Mouse (Mus musculus): ENCODE results near the gene Smchd1. TPM values are rescaled to one million over a fixed set of nuclear protein-coding genes. Genes with fewer than 3 reads are reported as not detected.
"Not testable (repeated sequence)": the region's sequence is repeated elsewhere in the genome, so short reads cannot be mapped to it uniquely, and the experiment has no call there.

Gene Smchd1
- polyA plus RNA-seq, 1 experiment from 2014 or later = 58.6 TPM

- no peaks in the 10 kb centered on the region for H3K9me3 ChIP-seq (ENCODE audit: control insufficient read depth, low read length)
- WGBS = 92% methylated on average over 3 of the region's 3 CpGs
- peaks cover 21% of the 10 kb centered on the region for H3K36me3 ChIP-seq (ENCODE audit: control insufficient read depth, insufficient read depth, low read length)
- H3K4me1 ChIP-seq (replicated peaks; ENCODE audit: control insufficient read depth, insufficient read depth, low read length) = no peaks in the 10 kb centered on the region
- no peak overlapping the region for H3K4me3 ChIP-seq (ENCODE audit: low read length)
- H3K9ac ChIP-seq (ENCODE audit: low read length) = no peak overlapping the region
- no peak overlapping the region for H3K4me2 ChIP-seq (ENCODE audit: low read depth, low read length)
- H3K27ac ChIP-seq (ENCODE audit: low read length) = no peak overlapping the region
- H3K27me3 ChIP-seq (ENCODE audit: control insufficient read depth, insufficient read depth, low read depth, low read length) = no peaks in the 10 kb centered on the region
- no peak for ATAC-seq (ENCODE audit: low read depth)
Measured at GRCm38 (mm10) chr17:71460312-71460711, 14.8 kb downstream of the Smchd1 start.

GRCm38 (mm10) chr17:71459818-71460217 is 15.3 kb downstream of the Smchd1 start, which contains the start of gene Gm4707:
Gene Gm4707, minus strand, starts transcription at chr17:71459918.
- Histone ChIP-seq H3K9ac (ENCODE audit: low read length) (no peak within 1 kb of the TSS), H3K36me3 (ENCODE audit: control insufficient read depth, insufficient read depth, low read length) (peaks cover 21% of the 10 kb centered on the region), H3K4me2 (ENCODE audit: low read depth, low read length) (no peak within 1 kb of the TSS), H3K27me3 (ENCODE audit: control insufficient read depth, insufficient read depth, low read depth, low read length) (no peaks in the 10 kb centered on the region), H3K27ac (ENCODE audit: low read length) (no peak within 1 kb of the TSS), H3K4me1 (replicated peaks; ENCODE audit: control insufficient read depth, insufficient read depth, low read length) (no peaks in the 10 kb centered on the region), H3K9me3 (ENCODE audit: control insufficient read depth, low read length) (no peaks in the 10 kb centered on the region), H3K4me3 (ENCODE audit: low read length) (no peak within 1 kb of the TSS)
- no peak for ATAC-seq (ENCODE audit: low read depth)
- WGBS = 92% methylated on average over 2 of the region's 2 CpGs

GRCm38 (mm10) chr17:71457361-71457760 is 17.8 kb downstream of the Smchd1 start:
- H3K27me3 ChIP-seq (ENCODE audit: control insufficient read depth, insufficient read depth, low read depth, low read length); H3K4me3 ChIP-seq (ENCODE audit: low read length); ATAC-seq (ENCODE audit: low read depth); H3K4me2 ChIP-seq (ENCODE audit: low read depth, low read length); H3K9me3 ChIP-seq (ENCODE audit: control insufficient read depth, low read length); H3K27ac ChIP-seq (ENCODE audit: low read length); H3K9ac ChIP-seq (ENCODE audit: low read length); H3K4me1 ChIP-seq (replicated peaks; ENCODE audit: control insufficient read depth, insufficient read depth, low read length): not testable (repeated sequence)
- peaks cover 14% of the 10 kb centered on the region for H3K36me3 ChIP-seq (ENCODE audit: control insufficient read depth, insufficient read depth, low read length)
- 93% methylated on average over 6 of the region's 6 CpGs for WGBS

- WGBS = 87% methylated on average over 6 of the region's 6 CpGs
Measured at GRCm38 (mm10) chr17:71445191-71445590, 30.0 kb downstream of the Smchd1 start.

GRCm38 (mm10) chr17:71444718-71445117 is 30.4 kb downstream of the Smchd1 start:
- H3K4me2 ChIP-seq (ENCODE audit: low read depth, low read length) = no peak overlapping the region
- no peaks in the 10 kb centered on the region for H3K27me3 ChIP-seq (ENCODE audit: control insufficient read depth, insufficient read depth, low read depth, low read length)
- H3K4me3 ChIP-seq (ENCODE audit: low read length) = no peak overlapping the region
- H3K27ac ChIP-seq (ENCODE audit: low read length) = no peak overlapping the region
- H3K36me3 ChIP-seq (ENCODE audit: control insufficient read depth, insufficient read depth, low read length) = peaks cover 21% of the 10 kb centered on the region
- WGBS = 78% methylated on average over 2 of the region's 2 CpGs
- H3K9me3 ChIP-seq (ENCODE audit: control insufficient read depth, low read length) = no peaks in the 10 kb centered on the region
- no peaks in the 10 kb centered on the region for H3K4me1 ChIP-seq (replicated peaks; ENCODE audit: control insufficient read depth, insufficient read depth, low read length)
- ATAC-seq (ENCODE audit: low read depth) = no peak
- no peak overlapping the region for H3K9ac ChIP-seq (ENCODE audit: low read length)

More at GRCm38 (mm10) chr17:71445191-71445590, 30.0 kb downstream of the Smchd1 start:
- H3K4me2 ChIP-seq (ENCODE audit: low read depth, low read length) = no peak overlapping the region
- no peak overlapping the region for H3K9ac ChIP-seq (ENCODE audit: low read length)
- no peak overlapping the region for H3K4me3 ChIP-seq (ENCODE audit: low read length)
- no peaks in the 10 kb centered on the region for H3K27me3 ChIP-seq (ENCODE audit: control insufficient read depth, insufficient read depth, low read depth, low read length)
- H3K27ac ChIP-seq (ENCODE audit: low read length) = no peak overlapping the region
- H3K4me1 ChIP-seq (replicated peaks; ENCODE audit: control insufficient read depth, insufficient read depth, low read length) = no peaks in the 10 kb centered on the region
- peaks cover 21% of the 10 kb centered on the region for H3K36me3 ChIP-seq (ENCODE audit: control insufficient read depth, insufficient read depth, low read length)
- ATAC-seq (ENCODE audit: low read depth) = no peak
- no peaks in the 10 kb centered on the region for H3K9me3 ChIP-seq (ENCODE audit: control insufficient read depth, low read length)

- 92% methylated on average over 3 of the region's 3 CpGs for WGBS
- peaks cover 21% of the 10 kb centered on the region for H3K36me3 ChIP-seq (ENCODE audit: control insufficient read depth, insufficient read depth, low read length)
- ATAC-seq (ENCODE audit: low read depth) = no peak
Measured at GRCm38 (mm10) chr17:71444126-71444525, 31.0 kb downstream of the Smchd1 start.

GRCm38 (mm10) chr17:71443273-71443672 is 31.9 kb downstream of the Smchd1 start:
- WGBS = 88% methylated on average over 6 of the region's 6 CpGs
- H3K4me2 ChIP-seq (ENCODE audit: low read depth, low read length) = no peak overlapping the region
- H3K9me3 ChIP-seq (ENCODE audit: control insufficient read depth, low read length) = no peaks in the 10 kb centered on the region
- no peak overlapping the region for H3K4me3 ChIP-seq (ENCODE audit: low read length)
- no peak overlapping the region for H3K9ac ChIP-seq (ENCODE audit: low read length)
- peaks cover 18% of the 10 kb centered on the region for H3K36me3 ChIP-seq (ENCODE audit: control insufficient read depth, insufficient read depth, low read length)
- H3K4me1 ChIP-seq (replicated peaks; ENCODE audit: control insufficient read depth, insufficient read depth, low read length) = no peaks in the 10 kb centered on the region
- no peaks in the 10 kb centered on the region for H3K27me3 ChIP-seq (ENCODE audit: control insufficient read depth, insufficient read depth, low read depth, low read length)
- ATAC-seq (ENCODE audit: low read depth) = no peak
- H3K27ac ChIP-seq (ENCODE audit: low read length) = no peak overlapping the region

More at GRCm38 (mm10) chr17:71444126-71444525, 31.0 kb downstream of the Smchd1 start:
- Histone ChIP-seq H3K9ac (ENCODE audit: low read length) (no peak overlapping the region), H3K4me2 (ENCODE audit: low read depth, low read length) (no peak overlapping the region), H3K27ac (ENCODE audit: low read length) (no peak overlapping the region), H3K9me3 (ENCODE audit: control insufficient read depth, low read length) (no peaks in the 10 kb centered on the region), H3K4me3 (ENCODE audit: low read length) (no peak overlapping the region), H3K4me1 (replicated peaks; ENCODE audit: control insufficient read depth, insufficient read depth, low read length) (no peaks in the 10 kb centered on the region), H3K27me3 (ENCODE audit: control insufficient read depth, insufficient read depth, low read depth, low read length) (no peaks in the 10 kb centered on the region)

- H3K27ac ChIP-seq (ENCODE audit: low read length); H3K4me2 ChIP-seq (ENCODE audit: low read depth, low read length); H3K4me1 ChIP-seq (replicated peaks; ENCODE audit: control insufficient read depth, insufficient read depth, low read length); ATAC-seq (ENCODE audit: low read depth); H3K27me3 ChIP-seq (ENCODE audit: control insufficient read depth, insufficient read depth, low read depth, low read length); H3K4me3 ChIP-seq (ENCODE audit: low read length); H3K9ac ChIP-seq (ENCODE audit: low read length): not testable (repeated sequence)
- 92% methylated on average over 2 of the region's 2 CpGs for WGBS
- H3K36me3 ChIP-seq (ENCODE audit: control insufficient read depth, insufficient read depth, low read length) = peaks cover 43% of the 10 kb centered on the region
- peaks cover 11% of the 10 kb centered on the region for H3K9me3 ChIP-seq (ENCODE audit: control insufficient read depth, low read length)
Measured at GRCm38 (mm10) chr17:71422502-71422901, 52.6 kb downstream of the Smchd1 start.

- H3K4me1 ChIP-seq (replicated peaks; ENCODE audit: control insufficient read depth, insufficient read depth, low read length); H3K9ac ChIP-seq (ENCODE audit: low read length); ATAC-seq (ENCODE audit: low read depth); H3K27ac ChIP-seq (ENCODE audit: low read length); H3K4me2 ChIP-seq (ENCODE audit: low read depth, low read length); H3K4me3 ChIP-seq (ENCODE audit: low read length); H3K27me3 ChIP-seq (ENCODE audit: control insufficient read depth, insufficient read depth, low read depth, low read length): not testable (repeated sequence)
- H3K9me3 ChIP-seq (ENCODE audit: control insufficient read depth, low read length) = peaks cover 11% of the 10 kb centered on the region
- 90% methylated on average over 5 of the region's 5 CpGs for WGBS
- H3K36me3 ChIP-seq (ENCODE audit: control insufficient read depth, insufficient read depth, low read length) = peaks cover 46% of the 10 kb centered on the region
Measured at GRCm38 (mm10) chr17:71419448-71419847, 55.7 kb downstream of the Smchd1 start.

- 92% methylated on average over 1 of the region's 1 CpGs for WGBS
- H3K9ac ChIP-seq (ENCODE audit: low read length) = no peak overlapping the region
- no peak overlapping the region for H3K27ac ChIP-seq (ENCODE audit: low read length)
- H3K27me3 ChIP-seq (ENCODE audit: control insufficient read depth, insufficient read depth, low read depth, low read length) = no peaks in the 10 kb centered on the region
- H3K36me3 ChIP-seq (ENCODE audit: control insufficient read depth, insufficient read depth, low read length) = peaks cover 26% of the 10 kb centered on the region
- no peak for ATAC-seq (ENCODE audit: low read depth)
- H3K9me3 ChIP-seq (ENCODE audit: control insufficient read depth, low read length) = peaks cover 5% of the 10 kb centered on the region
- H3K4me1 ChIP-seq (replicated peaks; ENCODE audit: control insufficient read depth, insufficient read depth, low read length) = no peaks in the 10 kb centered on the region
- H3K4me3 ChIP-seq (ENCODE audit: low read length) = no peak overlapping the region
- no peak overlapping the region for H3K4me2 ChIP-seq (ENCODE audit: low read depth, low read length)
Measured at GRCm38 (mm10) chr17:71417008-71417407, 58.1 kb downstream of the Smchd1 start.

Data from lung, embryonic 16.5 days (tissue).